Mouse (Mus musculus) erythroblast, embryonic 14.5 days (primary cell): ENCODE results near the gene Smg6. TPM values are rescaled to one million over a fixed set of nuclear protein-coding genes. Genes with fewer than 3 reads are reported as not detected.

Source experiments
- H3K27me3 ChIP-seq: 2 replicates; pipeline ENCODE4 v1.6.1; 2012; ENCODE audit warnings: inconsistent platforms; ENCODE audit not compliant: control insufficient read depth
- H3K36me3 ChIP-seq: 2 replicates; pipeline ENCODE4 v1.6.1; 2012; ENCODE audit warnings: mild to moderate bottlenecking, inconsistent platforms; ENCODE audit not compliant: control insufficient read depth
- H3K4me1 ChIP-seq: 2 replicates; pipeline ENCODE4 v1.6.1; 2012; ENCODE audit warnings: inconsistent platforms; ENCODE audit not compliant: control insufficient read depth
- H3K4me3 ChIP-seq: replicated peaks from 2 replicates; pipeline ENCODE3; 2012; ENCODE audit warnings: moderate library complexity, mild to moderate bottlenecking, inconsistent platforms
- H3K9me3 ChIP-seq: 2 replicates; pipeline ENCODE4 v1.6.1; 2012; ENCODE audit warnings: low read length, inconsistent platforms, mixed read lengths; ENCODE audit not compliant: control insufficient read depth
- GATA1 ChIP-seq: IDR thresholded peaks from 2 replicates; pipeline ENCODE4 v1.6.1; 2012; ENCODE audit warnings: low read length, inconsistent platforms, mixed read lengths
- TAL1 ChIP-seq: IDR thresholded peaks from 3 replicates; pipeline ENCODE4 v1.6.1; 2012; ENCODE audit warnings: low read length, inconsistent platforms, mixed read lengths
- polyA plus RNA-seq: library from polyadenylated mRNA; stranded (reverse); fragments of >175 nt; gene quantifications from 2 replicates; pipeline ENCODE4 v1.2.3, GENCODE M21; 2012

Gene Smg6
- polyA plus RNA-seq, 1 experiment = 3.1 TPM

- TF ChIP-seq TAL1 (no peak), GATA1 (no peak)
- Histone ChIP-seq H3K4me1 (no peaks in the 10 kb centered on the region), H3K27me3 (no peaks in the 10 kb centered on the region), H3K9me3 (no peaks in the 10 kb centered on the region), H3K4me3 (no peak overlapping the region), H3K36me3 (no peaks in the 10 kb centered on the region; the same call in 1 of the 2 replicates)
These were observed 203.9 kb downstream of the Smg6 start for GRCm38 (mm10) chr11:75129481-75129880.

- Histone ChIP-seq H3K9me3 (no peaks in the 10 kb centered on the region), H3K27me3 (no peaks in the 10 kb centered on the region), H3K36me3 (no peaks in the 10 kb centered on the region; the same call in 1 of the 2 replicates), H3K4me1 (no peaks in the 10 kb centered on the region), H3K4me3 (no peak overlapping the region)
- TF ChIP-seq GATA1 (no peak), TAL1 (no peak)
These were observed 205.7 kb downstream of the Smg6 start for GRCm38 (mm10) chr11:75131300-75131699.

- no peaks in the 10 kb centered on the region for H3K27me3 ChIP-seq
- no peaks in the 10 kb centered on the region for H3K4me1 ChIP-seq
- no peak overlapping the region for H3K4me3 ChIP-seq
- TF ChIP-seq GATA1 = no peak
- TF ChIP-seq TAL1 = no peak
- H3K9me3 ChIP-seq = no peaks in the 10 kb centered on the region
- H3K36me3 ChIP-seq = no peaks in the 10 kb centered on the region; the same call in 1 of the 2 replicates
These were observed 206.7 kb downstream of the Smg6 start for GRCm38 (mm10) chr11:75132278-75132677.

DNA sequence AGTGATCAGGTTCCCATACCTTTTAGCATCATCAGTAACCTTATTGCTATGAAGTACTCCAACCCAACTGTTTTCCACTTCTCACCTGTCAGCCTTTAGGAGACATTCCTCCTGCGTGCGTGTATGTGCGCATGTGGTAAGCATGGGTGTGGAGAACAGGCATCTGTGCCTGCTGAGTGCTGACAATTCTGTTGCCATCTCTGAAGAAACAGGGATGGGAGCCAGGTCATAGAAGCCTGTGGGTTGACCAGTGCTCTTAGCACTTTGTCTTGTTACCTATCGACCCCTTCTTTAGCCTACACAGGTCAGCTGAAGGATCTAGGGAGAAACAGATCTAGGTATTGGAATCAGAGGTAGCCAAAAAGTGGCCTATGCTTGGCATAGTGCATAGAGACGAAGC, 207.8 kb downstream of the Smg6 start:
- TF ChIP-seq TAL1 (no peak), GATA1 (no peak)
- H3K36me3 ChIP-seq = no peaks in the 10 kb centered on the region
- no peak overlapping the region for H3K4me3 ChIP-seq
- no peaks in the 10 kb centered on the region for H3K4me1 ChIP-seq
- H3K27me3 ChIP-seq = no peaks in the 10 kb centered on the region
- H3K9me3 ChIP-seq = no peaks in the 10 kb centered on the region

DNA sequence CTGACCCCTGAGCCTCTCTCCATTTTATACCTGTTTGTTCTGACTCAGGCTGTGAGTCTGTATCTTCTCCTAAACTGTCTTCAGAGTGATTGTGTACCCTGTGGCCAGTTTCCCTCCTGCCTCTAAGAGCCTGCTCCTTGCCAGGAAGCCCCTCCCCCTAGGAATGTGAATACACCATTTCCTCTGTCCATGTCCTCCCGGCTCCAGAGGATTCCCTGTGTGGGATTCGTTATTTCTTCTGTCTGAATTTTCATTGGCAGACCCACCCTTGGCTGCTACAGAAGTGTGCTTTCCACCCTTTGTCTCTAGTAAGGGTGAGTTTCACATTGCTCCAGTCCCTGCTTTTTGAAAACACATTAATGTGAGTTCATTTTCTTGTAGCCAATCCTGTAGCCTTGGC, 208.3 kb downstream of the Smg6 start:
- Histone ChIP-seq H3K4me3 (no peak overlapping the region), H3K9me3 (no peaks in the 10 kb centered on the region), H3K4me1 (no peaks in the 10 kb centered on the region), H3K36me3 (no peaks in the 10 kb centered on the region), H3K27me3 (no peaks in the 10 kb centered on the region)
- TF ChIP-seq GATA1 (no peak), TAL1 (no peak)

GRCm38 (mm10) chr11:75134485-75135068, 209.0 kb downstream of the Smg6 start:
- Histone ChIP-seq H3K9me3 (no peaks in the 10 kb centered on the region), H3K4me3 (no peak overlapping the region), H3K27me3 (no peaks in the 10 kb centered on the region), H3K36me3 (0 out of 2 replicates have a peak, but pooled peaks cover under 1% of the 10 kb centered on the region), H3K4me1 (no peaks in the 10 kb centered on the region)
- no peak for TF ChIP-seq GATA1
- no peak for TF ChIP-seq TAL1

- H3K4me1 ChIP-seq = peaks cover 3% of the 10 kb centered on the region
- H3K27me3 ChIP-seq = no peaks in the 10 kb centered on the region
- no peak for TF ChIP-seq GATA1
- TF ChIP-seq TAL1 = no peak
- no peaks in the 10 kb centered on the region for H3K9me3 ChIP-seq
- no peak overlapping the region for H3K4me3 ChIP-seq
- peaks cover 2% of the 10 kb centered on the region; the same call in 1 of the 2 replicates for H3K36me3 ChIP-seq
These were observed 209.7 kb downstream of the Smg6 start for GRCm38 (mm10) chr11:75135358-75135757.

GRCm38 (mm10) chr11:75136666-75137398, 211.2 kb downstream of the Smg6 start:
- Histone ChIP-seq H3K4me3 (no peak overlapping the region), H3K4me1 (peaks cover 5% of the 10 kb centered on the region), H3K36me3 (peaks cover 2% of the 10 kb centered on the region), H3K9me3 (no peaks in the 10 kb centered on the region), H3K27me3 (no peaks in the 10 kb centered on the region)
- TF ChIP-seq TAL1 = no peak

DNA sequence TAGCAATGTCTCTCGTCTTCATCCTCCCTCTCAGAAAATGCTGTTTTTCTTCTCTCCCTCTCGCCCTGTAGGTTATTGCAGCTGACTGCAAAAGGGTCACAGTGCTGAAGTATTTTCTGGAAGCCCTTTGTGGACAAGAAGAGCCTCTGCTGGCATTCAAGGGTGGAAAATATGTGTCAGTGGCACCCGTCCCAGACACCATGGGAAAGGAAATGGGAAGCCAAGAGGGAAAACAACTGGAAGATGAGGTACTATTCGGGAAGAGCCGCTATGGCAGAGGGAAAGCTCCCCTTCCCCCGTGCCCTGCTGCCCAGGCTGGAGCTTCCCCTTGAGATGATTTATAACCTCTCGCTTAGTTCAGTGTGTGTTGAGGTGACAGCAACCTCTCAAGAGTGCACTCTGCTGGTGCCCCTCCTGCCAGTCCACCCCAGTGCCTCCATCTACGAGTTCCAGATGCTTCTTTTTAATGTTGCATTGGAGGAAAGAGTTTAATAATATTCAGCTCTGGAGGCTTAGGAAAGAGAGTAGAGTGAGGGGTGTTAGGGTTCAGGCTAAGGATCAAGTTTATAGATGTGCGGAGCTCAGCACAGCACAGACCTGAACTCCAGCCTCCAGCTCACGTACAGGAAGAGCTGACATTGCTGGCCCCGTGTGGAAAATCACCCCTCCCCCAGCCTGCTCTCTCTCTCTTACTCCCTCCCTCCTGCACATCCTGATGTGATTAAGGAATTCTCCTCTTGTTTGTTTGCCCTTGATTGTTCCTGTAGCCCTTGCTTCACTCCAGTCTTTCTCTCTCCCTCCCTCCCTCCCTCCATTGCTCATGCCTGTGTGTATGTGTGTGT, 213.7 kb downstream of the Smg6 start:
- TF ChIP-seq GATA1 (no peak), TAL1 (no peak)
- no peak overlapping the region for H3K4me3 ChIP-seq
- H3K4me1 ChIP-seq = peaks cover 5% of the 10 kb centered on the region
- no peaks in the 10 kb centered on the region for H3K9me3 ChIP-seq
- H3K36me3 ChIP-seq = peaks cover 23% of the 10 kb centered on the region
- H3K27me3 ChIP-seq = no peaks in the 10 kb centered on the region
